ENCODE assay signal across 8 mouse cellular contexts in genomic region chr13:72292361-72292760, GRCm38 (mm10).
DNase-seq lines count a peak whose midpoint lies in the region; ATAC-seq lines count a peak whose summit lies in the region.

No protein-coding gene starts in this region.

- peaks cover 93% of the 10 kb centered on the region for H3K27me3 ChIP-seq in forebrain, embryonic 10.5 days (ENCODE audit: poor library complexity, severe bottlenecking)
- peaks cover 91% of the 10 kb centered on the region for H3K27me3 ChIP-seq in forebrain, embryonic 15.5 days
- peaks cover 11% of the 10 kb centered on the region for H3K27me3 ChIP-seq in heart, embryonic 14.5 days (ENCODE audit: control insufficient read depth, insufficient read depth, low read length)
- peaks cover 65% of the 10 kb centered on the region for H3K27me3 ChIP-seq in midbrain, embryonic 12.5 days

- WGBS in forebrain, embryonic 10.5 days: 1% methylated on average over 14 of the region's 14 CpGs
- WGBS in forebrain, embryonic 15.5 days: 2% methylated on average over 14 of the region's 14 CpGs
- 4% methylated on average over 14 of the region's 14 CpGs for WGBS in heart, embryonic 14.5 days
- 2% methylated on average over 14 of the region's 14 CpGs for WGBS in midbrain, embryonic 12.5 days

- DNase-seq in forebrain, embryonic 10.5 days (ENCODE audit: extremely low spot score, low spot score): peak; percentile 59
- peak; percentile 53 to 68 for DNase-seq in kidney, postnatal 4 days
- no peak for DNase-seq in thymus, postnatal 14 days
- no peak for DNase-seq in gastrocnemius, postnatal 14 days
- DNase-seq in left cerebral cortex, postnatal 25 days (ENCODE audit: low spot score in 2 of 2): no peak

- no peak overlapping the region for H3K27ac ChIP-seq in forebrain, embryonic 10.5 days
- H3K27ac ChIP-seq in forebrain, embryonic 15.5 days (replicated peaks): no peak overlapping the region
- H3K27ac ChIP-seq in heart, embryonic 14.5 days (replicated peaks in 1 of 2; ENCODE audit: control insufficient read depth in 1 of 2, insufficient read depth in 1 of 2, low read depth in 2 of 2, low read length in 2 of 2): no peak overlapping the region
- peak overlapping the region; percentile 35; the same call in 1 of the 2 replicates for H3K27ac ChIP-seq in midbrain, embryonic 12.5 days (replicated peaks)

- peaks cover 65% of the 10 kb centered on the region for H3K4me1 ChIP-seq in forebrain, embryonic 10.5 days
- peaks cover 16% of the 10 kb centered on the region for H3K4me1 ChIP-seq in forebrain, embryonic 15.5 days
- peaks cover 3 to 9% of the 10 kb centered on the region in 2 experiments; a peak in 3 of 4 replicates for H3K4me1 ChIP-seq in heart, embryonic 14.5 days (ENCODE audit: control insufficient read depth in 2 of 2, insufficient read depth in 2 of 2, low read length in 2 of 2)
- peaks cover 48% of the 10 kb centered on the region for H3K4me1 ChIP-seq in midbrain, embryonic 12.5 days

- H3K9me3 ChIP-seq in forebrain, embryonic 10.5 days: no peaks in the 10 kb centered on the region
- no peaks in the 10 kb centered on the region for H3K9me3 ChIP-seq in forebrain, embryonic 15.5 days
- no peaks in the 10 kb centered on the region for H3K9me3 ChIP-seq in heart, embryonic 14.5 days (ENCODE audit: control insufficient read depth, low read length)
- no peaks in the 10 kb centered on the region for H3K9me3 ChIP-seq in midbrain, embryonic 12.5 days

- ATAC-seq in forebrain, embryonic 15.5 days (replicated peaks): no peak
- no peak for ATAC-seq in heart, embryonic 14.5 days (ENCODE audit: insufficient number of reproducible peaks, insufficient read depth, low FRiP score, low read depth)
- no peak for ATAC-seq in midbrain, embryonic 12.5 days (ENCODE audit: low FRiP score, low read depth)

- no peaks in the 10 kb centered on the region for H3K36me3 ChIP-seq in forebrain, embryonic 10.5 days (replicated peaks)
- H3K36me3 ChIP-seq in forebrain, embryonic 15.5 days: no peaks in the 10 kb centered on the region
- no peaks in the 10 kb centered on the region for H3K36me3 ChIP-seq in heart, embryonic 14.5 days (ENCODE audit: control insufficient read depth, insufficient read depth, low read length)
- no peaks in the 10 kb centered on the region for H3K36me3 ChIP-seq in midbrain, embryonic 12.5 days

- intact Hi-C loops in gastrocnemius, postnatal 14 days (cut with DNase I; ENCODE audit: low total_unique reads): no loop called here
- intact Hi-C loops in left cerebral cortex, postnatal 25 days (cut with DNase I): loop anchor here (5.0 to 10.0 kb wide), 3 partner anchors 330 to 1188 kb away; partner anchors contain the start of genes Irx1 and Irx4

- no peak overlapping the region for H3K9ac ChIP-seq in forebrain, embryonic 15.5 days (replicated peaks)
- H3K9ac ChIP-seq in heart, embryonic 14.5 days (ENCODE audit: low read length): no peak overlapping the region
- 0 out of 2 replicates have a peak overlapping the region, but pooled peaks have one; percentile 15 for H3K9ac ChIP-seq in midbrain, embryonic 12.5 days (replicated peaks)

- no peak overlapping the region for H3K4me2 ChIP-seq in forebrain, embryonic 15.5 days (replicated peaks)
- H3K4me2 ChIP-seq in heart, embryonic 14.5 days (ENCODE audit: low read length): peak overlapping the region; percentile 63
- peak overlapping the region; percentile 40 for H3K4me2 ChIP-seq in midbrain, embryonic 12.5 days (replicated peaks)

- H3K4me3 ChIP-seq in forebrain, embryonic 10.5 days: peak overlapping the region; percentile 17
- H3K4me3 ChIP-seq in forebrain, embryonic 15.5 days: no peak overlapping the region
- peak overlapping the region; percentile 24 to 34; a peak in 3 of 4 replicates for H3K4me3 ChIP-seq in heart, embryonic 14.5 days (ENCODE audit: control insufficient read depth in 1 of 2, insufficient read depth in 1 of 2, low read depth in 1 of 2, low read length in 2 of 2)
- 0 out of 2 replicates have a peak overlapping the region, but pooled peaks have one; percentile 10 for H3K4me3 ChIP-seq in midbrain, embryonic 12.5 days

Comparison
In these comparisons a context has a peak if more than half of its experiments do, and no peak if none do; other contexts are left out.
1. DNase-seq: peak in forebrain, embryonic 10.5 days (single experiment) and kidney, postnatal 4 days (2 of 2); none in thymus, postnatal 14 days (single experiment), gastrocnemius, postnatal 14 days (single experiment) and left cerebral cortex, postnatal 25 days (0 of 2).